Mouse (Mus musculus): ENCODE measurements around the gene Sys1. TPM values are rescaled to one million over a fixed set of nuclear protein-coding genes. Genes with fewer than 3 reads are reported as not detected.

Sys1 gene
- polyA plus RNA-seq, 1 experiment, result 105 TPM

- peaks cover 11% of the 10 kb centered on the region for H3K36me3 ChIP-seq (replicated peaks; ENCODE audit: low read length)
- peaks cover 25% of the 10 kb centered on the region for H3K27me3 ChIP-seq (replicated peaks)
- no peak overlapping the region for H3K4me3 ChIP-seq (replicated peaks)
- no peak for TF ChIP-seq GATA1 (IDR thresholded peaks at IDR 0.05; ENCODE audit: borderline replicate concordance, low read length)
- TF ChIP-seq FLI1 (IDR thresholded peaks at IDR 0.05; ENCODE audit: low read length), result no peak
- peaks cover 28% of the 10 kb centered on the region for H3K4me1 ChIP-seq
- no peaks in the 10 kb centered on the region for H3K9me3 ChIP-seq
These were observed 1.8 kb downstream of the Sys1 start for GRCm38 (mm10) chr2:164458535-164458934.

- no peaks in the 10 kb centered on the region for H3K9me3 ChIP-seq
- peaks cover 28% of the 10 kb centered on the region for H3K4me1 ChIP-seq
- H3K27me3 ChIP-seq (replicated peaks), result peaks cover 8% of the 10 kb centered on the region
- TF ChIP-seq GATA1 (IDR thresholded peaks at IDR 0.05; ENCODE audit: borderline replicate concordance, low read length), result no peak
- peak; percentile 77 for TF ChIP-seq FLI1 (IDR thresholded peaks at IDR 0.05; ENCODE audit: low read length)
- H3K36me3 ChIP-seq (replicated peaks; ENCODE audit: low read length), result peaks cover 35% of the 10 kb centered on the region
- peak within 1 kb of the TSS; percentile 98 for H3K4me3 ChIP-seq (replicated peaks)
These were observed 4.2 kb downstream of the Sys1 start, which contains the start of gene Gm20458 for GRCm38 (mm10) chr2:164460745-164461551. Gene Gm20458, plus strand, starts transcription at chr2:164460967.

GRCm38 (mm10) chr2:164465161-164465560, 8.4 kb downstream of the Sys1 start:
- Histone ChIP-seq H3K4me3 (replicated peaks) (no peak overlapping the region), H3K27me3 (replicated peaks) (peaks cover 7% of the 10 kb centered on the region), H3K4me1 (peaks cover 24% of the 10 kb centered on the region), H3K36me3 (replicated peaks; ENCODE audit: low read length) (peaks cover 60% of the 10 kb centered on the region), H3K9me3 (no peaks in the 10 kb centered on the region)
- TF ChIP-seq FLI1 (IDR thresholded peaks at IDR 0.05; ENCODE audit: low read length) (no peak), GATA1 (IDR thresholded peaks at IDR 0.05; ENCODE audit: borderline replicate concordance, low read length) (no peak)

GRCm38 (mm10) chr2:164466787-164467186, 10.0 kb downstream of the Sys1 start:
- TF ChIP-seq FLI1 (IDR thresholded peaks at IDR 0.05; ENCODE audit: low read length) (no peak), GATA1 (IDR thresholded peaks at IDR 0.05; ENCODE audit: borderline replicate concordance, low read length) (no peak)
- H3K36me3 ChIP-seq (replicated peaks; ENCODE audit: low read length), result peaks cover 60% of the 10 kb centered on the region
- no peaks in the 10 kb centered on the region for H3K9me3 ChIP-seq
- H3K4me1 ChIP-seq, result peaks cover 21% of the 10 kb centered on the region
- H3K4me3 ChIP-seq (replicated peaks), result no peak overlapping the region
- H3K27me3 ChIP-seq (replicated peaks), result peaks cover 10% of the 10 kb centered on the region

GRCm38 (mm10) chr2:164470254-164470653, 13.5 kb downstream of the Sys1 start:
- no peaks in the 10 kb centered on the region for H3K9me3 ChIP-seq
- peaks cover 17% of the 10 kb centered on the region for H3K27me3 ChIP-seq (replicated peaks)
- H3K36me3 ChIP-seq (replicated peaks; ENCODE audit: low read length), result peaks cover 41% of the 10 kb centered on the region
- no peak for TF ChIP-seq GATA1 (IDR thresholded peaks at IDR 0.05; ENCODE audit: borderline replicate concordance, low read length)
- no peak for TF ChIP-seq FLI1 (IDR thresholded peaks at IDR 0.05; ENCODE audit: low read length)
- H3K4me1 ChIP-seq, result peaks cover 12% of the 10 kb centered on the region; the same call in 1 of the 2 replicates
- no peak overlapping the region for H3K4me3 ChIP-seq (replicated peaks)

- H3K36me3 ChIP-seq (replicated peaks; ENCODE audit: low read length), result peaks cover 15% of the 10 kb centered on the region
- H3K4me1 ChIP-seq, result no peaks in the 10 kb centered on the region
- TF ChIP-seq FLI1 (IDR thresholded peaks at IDR 0.05; ENCODE audit: low read length) (no peak), GATA1 (IDR thresholded peaks at IDR 0.05; ENCODE audit: borderline replicate concordance, low read length) (no peak)
- H3K4me3 ChIP-seq (replicated peaks), result no peak within 1 kb of the TSS
- H3K9me3 ChIP-seq, result no peaks in the 10 kb centered on the region
- peaks cover 36% of the 10 kb centered on the region for H3K27me3 ChIP-seq (replicated peaks)
These were observed 16.9 kb downstream of the Sys1 start, which contains the start of gene Trp53tg5 for GRCm38 (mm10) chr2:164473624-164474023. Gene Trp53tg5, minus strand, starts transcription at chr2:164473724.

- H3K27me3 ChIP-seq (replicated peaks), result peaks cover 84% of the 10 kb centered on the region
These were observed 29.0 kb downstream of the Sys1 start, which contains the start of gene Dbndd2 for GRCm38 (mm10) chr2:164485681-164486257. Gene Dbndd2, plus strand, starts transcription at chr2:164486106.

GRCm38 (mm10) chr2:164486258-164487114, 29.7 kb downstream of the Sys1 start:
- TF ChIP-seq GATA1 (IDR thresholded peaks at IDR 0.05; ENCODE audit: borderline replicate concordance, low read length) (no peak), FLI1 (IDR thresholded peaks at IDR 0.05; ENCODE audit: low read length) (no peak)
- peaks cover 89% of the 10 kb centered on the region for H3K27me3 ChIP-seq (replicated peaks)
- peaks cover 15% of the 10 kb centered on the region for H3K4me1 ChIP-seq
- H3K9me3 ChIP-seq, result no peaks in the 10 kb centered on the region; the same call in 1 of the 2 replicates
- H3K4me3 ChIP-seq (replicated peaks), result peak overlapping the region; percentile 90
- H3K36me3 ChIP-seq (replicated peaks; ENCODE audit: low read length), result no peaks in the 10 kb centered on the region

More at GRCm38 (mm10) chr2:164485681-164486257, 29.0 kb downstream of the Sys1 start, which contains the start of gene Dbndd2:
- Histone ChIP-seq H3K4me1 (peaks cover 15% of the 10 kb centered on the region), H3K36me3 (replicated peaks; ENCODE audit: low read length) (no peaks in the 10 kb centered on the region), H3K9me3 (no peaks in the 10 kb centered on the region; the same call in 1 of the 2 replicates), H3K4me3 (replicated peaks) (peak within 1 kb of the TSS; percentile 90)
- no peak for TF ChIP-seq FLI1 (IDR thresholded peaks at IDR 0.05; ENCODE audit: low read length)
- no peak for TF ChIP-seq GATA1 (IDR thresholded peaks at IDR 0.05; ENCODE audit: borderline replicate concordance, low read length)

GRCm38 (mm10) chr2:164487115-164487527, 30.4 kb downstream of the Sys1 start:
- peaks cover 15% of the 10 kb centered on the region for H3K4me1 ChIP-seq
- no peaks in the 10 kb centered on the region; the same call in 1 of the 2 replicates for H3K9me3 ChIP-seq
- H3K4me3 ChIP-seq (replicated peaks), result peak overlapping the region; percentile 90
- H3K27me3 ChIP-seq (replicated peaks), result peaks cover 95% of the 10 kb centered on the region
- TF ChIP-seq GATA1 (IDR thresholded peaks at IDR 0.05; ENCODE audit: borderline replicate concordance, low read length) (no peak), FLI1 (IDR thresholded peaks at IDR 0.05; ENCODE audit: low read length) (no peak)
- no peaks in the 10 kb centered on the region for H3K36me3 ChIP-seq (replicated peaks; ENCODE audit: low read length)
